Mouse (Mus musculus): ENCODE measurements around the gene Themis2.

GRCm38 (mm10) chr4:132734766-132735165 lies 61.4 kb downstream of the Themis2 start:
- TF ChIP-seq POLR2A (IDR thresholded peaks at IDR 0.05; ENCODE audit: low read depth, low read length) (no peak), CTCF (IDR thresholded peaks at IDR 0.05; ENCODE audit: extremely low read depth, insufficient read depth, insufficient read length, insufficient replicate concordance) (no peak)
